Mouse (Mus musculus) heart, embryonic 15.5 days (tissue): ENCODE results near the gene Adar. TPM values are rescaled to one million over a fixed set of nuclear protein-coding genes. Genes with fewer than 3 reads are reported as not detected.

ENCODE experiments used
- ATAC-seq: fragments of 200-750 bp; cut with Nextera tagmentation; replicated peaks from 2 replicates; pipeline ENCODE4 v1.8.0; 2017; ENCODE audit warnings: low read depth, moderate TSS enrichment; ENCODE audit not compliant: insufficient number of reproducible peaks, insufficient read depth, low FRiP score
- H3K27ac ChIP-seq: fragments of 300-500 bp; sonication (generic); 2 replicates; pipeline ENCODE4 v1.5.1; 2015; ENCODE audit warnings: mild to moderate bottlenecking, inconsistent platforms
- H3K27me3 ChIP-seq: fragments of 300-500 bp; sonication (generic); 2 replicates; pipeline ENCODE4 v1.6.1; 2015; ENCODE audit warnings: inconsistent platforms
- H3K36me3 ChIP-seq: fragments of 300-500 bp; sonication (generic); 2 replicates; pipeline ENCODE4 v1.6.1; 2015; ENCODE audit warnings: mild to moderate bottlenecking, inconsistent platforms
- H3K4me1 ChIP-seq: fragments of 300-500 bp; sonication (generic); replicated peaks from 2 replicates; pipeline ENCODE4 v1.6.1; 2015; ENCODE audit warnings: inconsistent platforms
- H3K4me2 ChIP-seq: fragments of 300-500 bp; sonication (generic); 2 replicates; pipeline ENCODE4 v1.6.1; 2015; ENCODE audit warnings: inconsistent platforms, mild to moderate bottlenecking, moderate library complexity
- H3K4me3 ChIP-seq: fragments of 300-500 bp; sonication (generic); 2 replicates; pipeline ENCODE4 v1.5.1; 2015; ENCODE audit warnings: mild to moderate bottlenecking, inconsistent platforms
- H3K9ac ChIP-seq: fragments of 300-500 bp; sonication (generic); 2 replicates; pipeline ENCODE4 v1.6.1; 2015; ENCODE audit warnings: mild to moderate bottlenecking, inconsistent platforms
- H3K9me3 ChIP-seq: fragments of 300-500 bp; sonication (generic); replicated peaks from 2 replicates; pipeline ENCODE4 v1.6.1; 2016; ENCODE audit warnings: inconsistent platforms
- WGBS: fragments of 180-500 bp; shearing (Covaris S2); methylation state at CpG from one replicate; pipeline ENCODE4 v1.1.7; 2015; ENCODE audit warnings: mixed read lengths; 5-methylcytosine and 5-hydroxymethylcytosine counted together
- polyA plus RNA-seq: library from polyadenylated mRNA; unstranded; fragments of >200 nt; fragmentation: Nextera tagmentation; extraction: Ambion mirVana; gene quantifications from 2 replicates; pipeline ENCODE4 v1.2.1, GENCODE M21; 2015

Adar gene
- polyA plus RNA-seq, 1 experiment from 2014 or later: 6.1 TPM

- no peak for ATAC-seq
Observed at GRCm38 (mm10) chr3:89774236-89774960, 59.6 kb downstream of the Adar start.

GRCm38 (mm10) chr3:89776001-89776400 is 61.2 kb downstream of the Adar start:
- Histone ChIP-seq H3K27ac (no peak overlapping the region), H3K9ac (no peak overlapping the region), H3K36me3 (peaks cover 49% of the 10 kb centered on the region), H3K4me3 (no peak overlapping the region), H3K4me2 (peak overlapping the region; percentile 87; the same call in 1 of the 2 replicates), H3K9me3 (no peaks in the 10 kb centered on the region), H3K27me3 (no peaks in the 10 kb centered on the region), H3K4me1 (peaks cover 31% of the 10 kb centered on the region)
- WGBS: 80% methylated on average over 4 of the region's 4 CpGs
- no peak for ATAC-seq

More at GRCm38 (mm10) chr3:89774236-89774960, 59.6 kb downstream of the Adar start:
- peak overlapping the region; percentile 99 for H3K4me3 ChIP-seq
- H3K4me2 ChIP-seq: peak overlapping the region; percentile 87
- peak overlapping the region; percentile 99 for H3K9ac ChIP-seq
- no peaks in the 10 kb centered on the region for H3K9me3 ChIP-seq
- H3K27me3 ChIP-seq: no peaks in the 10 kb centered on the region
- peaks cover 33% of the 10 kb centered on the region for H3K36me3 ChIP-seq
- peaks cover 31% of the 10 kb centered on the region for H3K4me1 ChIP-seq
- 32% methylated on average over 15 of the region's 15 CpGs for WGBS
- H3K27ac ChIP-seq: peak overlapping the region; percentile 98

GRCm38 (mm10) chr3:89780102-89780501 is 65.3 kb downstream of the Adar start:
- peaks cover 11% of the 10 kb centered on the region for H3K4me1 ChIP-seq
- WGBS: 71% methylated on average over 4 of the region's 4 CpGs
- no peaks in the 10 kb centered on the region for H3K27me3 ChIP-seq
- H3K36me3 ChIP-seq: peaks cover 79% of the 10 kb centered on the region
- no peaks in the 10 kb centered on the region for H3K9me3 ChIP-seq
- H3K9ac ChIP-seq: no peak overlapping the region
- ATAC-seq: no peak
- H3K4me3 ChIP-seq: no peak overlapping the region
- H3K4me2 ChIP-seq: no peak overlapping the region
- H3K27ac ChIP-seq: no peak overlapping the region

GRCm38 (mm10) chr3:89781640-89782039 is 66.8 kb downstream of the Adar start:
- peaks cover 71% of the 10 kb centered on the region for H3K36me3 ChIP-seq
- peaks cover 6% of the 10 kb centered on the region for H3K4me1 ChIP-seq
- H3K27me3 ChIP-seq: no peaks in the 10 kb centered on the region; the same call in 1 of the 2 replicates
- no peaks in the 10 kb centered on the region for H3K9me3 ChIP-seq
- 67% methylated on average over 5 of the region's 5 CpGs for WGBS
- no peak overlapping the region for H3K4me3 ChIP-seq
- no peak overlapping the region for H3K4me2 ChIP-seq
- no peak overlapping the region for H3K9ac ChIP-seq
- no peak overlapping the region for H3K27ac ChIP-seq
- no peak for ATAC-seq

- H3K4me3 ChIP-seq: peak overlapping the region; percentile 31
- ATAC-seq: peak; percentile 73; the same call in 1 of the 2 replicates
- H3K9ac ChIP-seq: peak overlapping the region; percentile 36; the same call in 1 of the 2 replicates
- peaks cover 8% of the 10 kb centered on the region for H3K27me3 ChIP-seq
- peaks cover 38% of the 10 kb centered on the region for H3K36me3 ChIP-seq
- H3K9me3 ChIP-seq: no peaks in the 10 kb centered on the region
- H3K4me1 ChIP-seq: peaks cover 6% of the 10 kb centered on the region
- peak overlapping the region; percentile 2; the same call in 1 of the 2 replicates for H3K27ac ChIP-seq
- peak overlapping the region; percentile 57 for H3K4me2 ChIP-seq
- 13% methylated on average over 11 of the region's 11 CpGs for WGBS
Observed at GRCm38 (mm10) chr3:89784991-89785753, 70.3 kb downstream of the Adar start.

- H3K4me1 ChIP-seq: peaks cover 6% of the 10 kb centered on the region
- no peak overlapping the region for H3K4me3 ChIP-seq
- no peak for ATAC-seq
- H3K9ac ChIP-seq: no peak overlapping the region
- H3K4me2 ChIP-seq: no peak overlapping the region
- H3K27ac ChIP-seq: no peak overlapping the region
- H3K27me3 ChIP-seq: peaks cover 8% of the 10 kb centered on the region
- H3K36me3 ChIP-seq: peaks cover 27% of the 10 kb centered on the region
- no peaks in the 10 kb centered on the region for H3K9me3 ChIP-seq
- 65% methylated on average over 6 of the region's 6 CpGs for WGBS
Observed at GRCm38 (mm10) chr3:89786275-89786674, 71.5 kb downstream of the Adar start.

- Histone ChIP-seq H3K4me3 (no peak overlapping the region), H3K9me3 (no peaks in the 10 kb centered on the region), H3K9ac (no peak overlapping the region), H3K4me1 (peaks cover 6% of the 10 kb centered on the region), H3K27me3 (peaks cover 8% of the 10 kb centered on the region), H3K4me2 (no peak overlapping the region), H3K36me3 (peaks cover 1% of the 10 kb centered on the region; the same call in 1 of the 2 replicates), H3K27ac (no peak overlapping the region)
- 67% methylated on average over 16 of the region's 16 CpGs for WGBS
- ATAC-seq: no peak
Observed at GRCm38 (mm10) chr3:89788680-89789352, 74.0 kb downstream of the Adar start.

- no peak overlapping the region for H3K4me3 ChIP-seq
- H3K27me3 ChIP-seq: no peaks in the 10 kb centered on the region
- peaks cover 3% of the 10 kb centered on the region for H3K4me1 ChIP-seq
- no peak for ATAC-seq
- no peaks in the 10 kb centered on the region for H3K36me3 ChIP-seq
- 60% methylated on average over 2 of the region's 2 CpGs for WGBS
- H3K9ac ChIP-seq: no peak overlapping the region
- no peaks in the 10 kb centered on the region for H3K9me3 ChIP-seq
- H3K4me2 ChIP-seq: no peak overlapping the region
- no peak overlapping the region for H3K27ac ChIP-seq
Observed at GRCm38 (mm10) chr3:89794616-89795015, 79.8 kb downstream of the Adar start.

GRCm38 (mm10) chr3:89795746-89796145 is 80.9 kb downstream of the Adar start:
- Histone ChIP-seq H3K9me3 (no peaks in the 10 kb centered on the region), H3K36me3 (no peaks in the 10 kb centered on the region), H3K4me3 (no peak overlapping the region), H3K4me2 (no peak overlapping the region), H3K4me1 (peaks cover 4% of the 10 kb centered on the region), H3K27ac (no peak overlapping the region), H3K27me3 (no peaks in the 10 kb centered on the region), H3K9ac (no peak overlapping the region)
- no peak for ATAC-seq
- 58% methylated on average over 5 of the region's 5 CpGs for WGBS

GRCm38 (mm10) chr3:89796358-89796757 is 81.5 kb downstream of the Adar start:
- H3K36me3 ChIP-seq: no peaks in the 10 kb centered on the region
- no peak overlapping the region for H3K4me2 ChIP-seq
- WGBS: 33% methylated on average over 4 of the region's 4 CpGs

GRCm38 (mm10) chr3:89798518-89798917 is 83.7 kb downstream of the Adar start:
- H3K36me3 ChIP-seq: no peaks in the 10 kb centered on the region
- ATAC-seq: no peak
- 79% methylated on average over 3 of the region's 3 CpGs for WGBS
- H3K9me3 ChIP-seq: no peaks in the 10 kb centered on the region
- H3K4me3 ChIP-seq: no peak overlapping the region
- H3K9ac ChIP-seq: no peak overlapping the region
- H3K4me2 ChIP-seq: no peak overlapping the region
- H3K4me1 ChIP-seq: peaks cover 4% of the 10 kb centered on the region
- H3K27me3 ChIP-seq: no peaks in the 10 kb centered on the region
- H3K27ac ChIP-seq: no peak overlapping the region

More at GRCm38 (mm10) chr3:89796358-89796757, 81.5 kb downstream of the Adar start:
- Histone ChIP-seq H3K27ac (no peak overlapping the region), H3K27me3 (no peaks in the 10 kb centered on the region), H3K4me3 (no peak overlapping the region), H3K9ac (no peak overlapping the region), H3K4me1 (peaks cover 4% of the 10 kb centered on the region), H3K9me3 (no peaks in the 10 kb centered on the region)
- ATAC-seq: no peak
